Mouse (Mus musculus) testis, adult 10 weeks (tissue): Measurements from ENCODE around the gene Gria3. TPM values are rescaled to one million over a fixed set of nuclear protein-coding genes. Genes with fewer than 3 reads are reported as not detected.

Source experiments
- polyA plus RNA-seq: library from polyadenylated mRNA; stranded (reverse); fragments of 350-450 nt; fragmentation: Illumina TruSeq; extraction: RNeasy Lipid Tissue Mini Kit (QIAGEN cat#74804); gene quantifications from one replicate; pipeline ENCODE4 v1.2.3, GENCODE M21; 2014; ENCODE audit warnings: low read depth, low replicate concordance

Gria3 gene
- 2.3 TPM for polyA plus RNA-seq

DNA sequence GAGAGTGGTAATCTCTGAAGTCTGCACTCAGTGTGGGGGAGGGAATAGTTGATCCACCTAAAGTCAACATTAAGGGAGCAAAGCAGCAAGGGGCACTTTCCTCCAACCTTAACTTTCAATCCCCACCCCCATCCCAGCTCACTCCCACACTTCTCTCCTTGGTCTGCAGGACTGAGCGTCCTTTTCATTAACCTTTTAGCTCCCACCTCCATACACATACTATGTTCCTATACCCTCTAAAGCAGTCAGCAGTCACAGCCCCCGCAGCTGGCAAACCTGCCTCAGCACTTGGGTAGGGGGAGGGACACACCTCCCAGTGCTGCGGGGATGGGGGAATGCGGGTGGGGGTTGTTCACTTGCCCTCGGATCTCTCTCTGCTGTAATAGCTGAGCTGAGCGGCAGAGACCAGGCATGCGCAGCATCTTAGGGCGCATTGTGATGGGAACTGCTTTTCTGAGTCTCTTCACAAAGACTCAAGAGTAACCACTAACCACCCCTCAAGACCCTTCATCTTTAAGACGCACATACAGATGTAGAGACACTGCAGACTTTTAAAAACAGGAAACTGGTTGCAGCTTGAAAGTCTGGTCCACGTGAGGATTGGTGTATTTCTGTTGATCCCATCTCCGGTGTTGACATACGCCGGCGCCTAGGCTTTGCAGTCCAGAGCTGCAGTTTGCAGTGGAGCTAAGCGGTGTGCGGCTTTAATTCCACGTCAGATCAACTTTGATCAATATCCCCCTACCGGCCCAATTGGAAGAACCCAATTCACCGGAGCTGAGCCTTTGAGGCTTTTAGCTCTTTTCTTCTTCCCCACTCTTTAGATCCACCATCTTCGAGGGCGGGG, at the start of gene Gria3:
TSS of gene Gria3 (plus strand) at position 797 of the 847 bp plus-strand sequence.

